Mouse (Mus musculus): ENCODE measurements around the gene Aldoc. TPM values are rescaled to one million over a fixed set of nuclear protein-coding genes. Genes with fewer than 3 reads are reported as not detected.
A peak's percentile ranks its signal among the peaks of the same experiment; 100 is the strongest.

Gene Aldoc
- total RNA-seq, 2 experiments from 2014 or later: 0.54 to 1.0 TPM

GRCm38 (mm10) chr11:78328512-78329056 is 5.8 kb downstream of the Aldoc start:
- no peak for ATAC-seq (replicated peaks; ENCODE audit: poor library complexity)

GRCm38 (mm10) chr11:78332676-78333075 is 9.9 kb downstream of the Aldoc start:
- ATAC-seq (replicated peaks; ENCODE audit: poor library complexity): no peak

GRCm38 (mm10) chr11:78333992-78334391 is 11.2 kb downstream of the Aldoc start:
- ATAC-seq (replicated peaks; ENCODE audit: poor library complexity): no peak

- ATAC-seq (replicated peaks; ENCODE audit: poor library complexity): no peak
Measured at GRCm38 (mm10) chr11:78337040-78337439, 14.3 kb downstream of the Aldoc start.

GRCm38 (mm10) chr11:78341702-78342101 is 18.9 kb downstream of the Aldoc start:
- ATAC-seq (replicated peaks; ENCODE audit: poor library complexity): no peak

- peak; percentile 35 for ATAC-seq (replicated peaks; ENCODE audit: poor library complexity)
Measured at GRCm38 (mm10) chr11:78343381-78344327, 20.9 kb downstream of the Aldoc start, which contains the start of gene Unc119. Gene Unc119, plus strand, starts transcription at chr11:78343482.

DNA sequence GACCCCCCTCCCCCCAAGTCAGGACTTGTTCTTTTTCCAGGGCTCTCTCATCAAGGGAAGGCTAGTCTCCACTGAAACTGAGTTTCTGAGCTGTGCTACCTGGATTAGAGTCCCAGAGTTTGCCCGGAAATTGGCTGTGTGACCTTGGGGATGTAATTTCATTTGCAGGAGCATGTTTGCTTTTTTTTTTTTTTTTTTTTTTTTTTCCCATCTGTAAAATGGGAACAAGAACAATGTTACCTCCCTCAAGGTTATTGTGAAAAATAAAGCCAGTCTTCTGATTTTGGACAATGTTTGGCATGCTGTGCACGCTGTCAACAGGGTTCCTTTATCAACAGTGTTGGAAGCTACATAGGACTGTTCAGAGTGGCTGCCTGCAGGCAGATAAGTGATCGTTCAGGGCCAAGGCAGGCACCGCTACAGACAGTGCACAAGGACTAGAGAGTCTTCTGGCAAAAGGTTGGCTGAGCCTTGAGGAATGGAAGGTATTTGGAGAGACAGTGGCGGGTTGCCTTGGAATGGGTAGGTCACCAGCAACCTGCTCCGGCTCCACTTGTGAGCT is 21.6 kb downstream of the Aldoc start:
- peak; percentile 68 for ATAC-seq (replicated peaks; ENCODE audit: poor library complexity)

- peak; percentile 6 for ATAC-seq (replicated peaks; ENCODE audit: poor library complexity)
Measured at GRCm38 (mm10) chr11:78344890-78345715, 22.3 kb downstream of the Aldoc start.

GRCm38 (mm10) chr11:78345801-78346200 is 23.0 kb downstream of the Aldoc start:
- peak; percentile 37 for ATAC-seq (replicated peaks; ENCODE audit: poor library complexity)

- ATAC-seq (replicated peaks; ENCODE audit: poor library complexity): no peak
Measured at GRCm38 (mm10) chr11:78346326-78347069, 23.7 kb downstream of the Aldoc start.

DNA sequence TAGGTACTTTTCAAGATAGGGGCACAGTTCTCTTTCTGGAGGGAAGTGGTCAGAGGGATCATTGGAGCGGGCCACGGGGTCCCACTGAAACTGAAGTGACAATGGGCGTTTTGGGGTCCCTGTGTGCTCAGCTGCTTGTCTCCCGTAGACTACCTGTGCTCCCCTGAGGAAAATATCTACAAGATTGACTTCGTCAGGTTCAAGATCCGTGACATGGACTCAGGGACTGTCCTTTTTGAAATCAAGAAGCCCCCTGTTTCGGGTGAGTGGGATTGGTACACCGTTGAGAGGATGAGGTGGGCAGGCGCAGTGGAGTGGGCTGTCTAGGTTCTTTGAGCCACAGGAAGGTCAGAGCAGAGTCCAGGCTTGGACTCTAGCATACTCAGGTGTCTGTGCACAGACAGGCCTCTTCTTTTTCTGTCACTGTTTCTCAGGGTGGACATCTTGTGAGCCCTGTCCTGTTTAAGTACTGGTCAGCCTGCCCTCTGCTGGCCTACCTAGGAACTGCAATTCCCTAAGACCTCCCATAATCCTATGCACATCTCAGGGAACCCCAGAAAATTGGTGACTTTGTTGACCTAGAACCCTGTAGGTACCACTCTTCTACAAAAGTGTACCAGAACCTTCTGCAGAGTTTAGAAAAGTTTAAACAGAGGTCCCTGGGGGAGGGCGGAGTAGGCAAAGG is 24.4 kb downstream of the Aldoc start:
- peak; percentile 26; the same call in 1 of the 2 replicates for ATAC-seq (replicated peaks; ENCODE audit: poor library complexity)

- peak; percentile 16; the same call in 1 of the 2 replicates for ATAC-seq (replicated peaks; ENCODE audit: poor library complexity)
Measured at GRCm38 (mm10) chr11:78347908-78348307, 25.1 kb downstream of the Aldoc start.

- ATAC-seq (replicated peaks; ENCODE audit: poor library complexity): no peak
Measured at GRCm38 (mm10) chr11:78348474-78348873, 25.7 kb downstream of the Aldoc start.

DNA sequence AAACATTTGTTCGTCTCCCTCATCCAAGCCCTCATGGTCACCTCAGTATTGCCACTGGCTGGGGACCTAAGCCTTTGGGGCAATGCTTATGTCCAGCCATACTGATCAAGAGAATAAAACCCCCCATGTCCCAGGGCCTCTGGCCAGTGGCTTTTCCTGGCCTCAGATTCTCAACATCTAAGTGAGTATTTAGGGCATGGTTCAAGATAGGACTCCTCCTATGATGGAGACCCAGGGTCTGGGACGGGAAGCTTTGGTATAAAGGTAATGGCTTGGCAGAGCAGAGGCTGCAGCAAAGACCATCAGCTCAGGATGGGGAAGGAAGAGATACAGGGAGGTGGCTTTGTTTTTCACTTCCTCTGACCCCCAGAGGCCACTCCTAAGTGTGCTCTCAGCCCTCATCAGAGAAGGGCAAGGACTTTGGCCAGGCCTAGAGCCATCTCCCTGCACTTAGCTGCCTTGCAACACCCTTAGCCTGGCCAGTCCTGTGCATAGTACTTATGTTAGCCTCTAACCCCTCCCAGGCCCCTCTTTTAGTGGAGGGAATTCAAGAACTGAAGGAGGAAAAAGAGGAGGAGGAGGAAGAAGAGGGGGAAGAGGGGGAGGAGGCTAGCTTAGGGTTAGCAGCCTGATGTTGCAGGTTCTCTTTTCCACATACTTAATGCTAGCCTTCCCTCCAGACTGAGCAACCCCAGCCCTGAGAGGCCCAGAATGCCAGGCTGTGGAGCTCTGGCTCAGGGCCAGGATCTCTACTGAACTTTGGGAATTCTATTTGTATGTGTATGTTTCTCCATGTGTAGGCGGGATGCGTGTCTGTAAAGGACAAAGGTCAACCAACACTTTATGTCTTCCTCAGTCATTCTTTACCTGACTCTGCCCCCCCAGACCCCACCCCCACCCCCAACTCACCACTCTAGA is 26.9 kb downstream of the Aldoc start:
- ATAC-seq (replicated peaks; ENCODE audit: poor library complexity): no peak

DNA sequence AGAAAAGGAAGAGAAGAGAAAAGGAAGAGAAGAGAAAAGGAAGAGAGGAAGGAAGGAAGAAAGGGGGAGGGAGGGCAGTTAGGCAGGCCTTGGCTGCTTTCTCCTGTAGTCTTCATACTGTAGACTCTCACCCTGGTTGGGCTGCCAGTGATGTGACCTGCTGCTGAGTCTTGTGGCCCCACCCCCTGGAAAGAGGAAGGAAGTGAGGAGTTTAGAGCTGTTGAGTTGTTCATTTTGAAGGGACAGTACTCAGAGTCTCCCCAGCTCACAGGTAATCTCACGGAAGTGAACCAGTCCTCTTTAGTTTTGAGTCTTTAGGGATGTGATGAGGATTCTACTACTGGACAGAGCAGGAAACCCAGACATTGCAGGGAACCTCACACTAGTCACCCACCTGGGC is 30.3 kb downstream of the Aldoc start:
- ATAC-seq (replicated peaks; ENCODE audit: poor library complexity): peak; percentile 76

DNA sequence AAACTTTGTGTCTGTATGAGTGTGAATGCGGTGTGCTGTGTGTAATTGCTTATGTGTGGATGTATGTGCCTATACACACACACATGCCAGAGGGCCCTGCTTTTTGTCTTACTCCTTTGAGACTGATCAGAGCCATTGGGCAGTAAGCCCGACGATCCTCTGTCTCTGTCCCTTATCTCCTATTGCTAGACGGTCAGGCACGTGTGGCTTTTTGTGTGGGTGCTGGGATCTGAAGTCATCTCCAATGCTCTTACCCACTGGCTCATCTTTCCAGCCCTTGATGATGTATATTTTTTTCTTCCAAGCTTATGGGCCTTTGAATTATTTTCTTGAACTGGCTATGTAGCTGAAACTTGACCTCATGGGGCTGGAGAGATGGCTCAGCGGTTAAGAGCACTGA is 32.1 kb downstream of the Aldoc start:
- no peak for ATAC-seq (replicated peaks; ENCODE audit: poor library complexity)

GRCm38 (mm10) chr11:78355471-78356238 is 32.9 kb downstream of the Aldoc start:
- 0 out of 2 replicates have a peak, but pooled peaks have one; percentile 36 for ATAC-seq (replicated peaks; ENCODE audit: poor library complexity)

Measured in megakaryocyte progenitor cell, adult 5-6 weeks (primary cell).